Mouse (Mus musculus): ENCODE data around the gene Heg1.

The Heg1 gene

GRCm38 (mm10) chr16:33708031-33708430, 23.9 kb downstream of the Heg1 start:
- DNase-seq = no peak

DNA sequence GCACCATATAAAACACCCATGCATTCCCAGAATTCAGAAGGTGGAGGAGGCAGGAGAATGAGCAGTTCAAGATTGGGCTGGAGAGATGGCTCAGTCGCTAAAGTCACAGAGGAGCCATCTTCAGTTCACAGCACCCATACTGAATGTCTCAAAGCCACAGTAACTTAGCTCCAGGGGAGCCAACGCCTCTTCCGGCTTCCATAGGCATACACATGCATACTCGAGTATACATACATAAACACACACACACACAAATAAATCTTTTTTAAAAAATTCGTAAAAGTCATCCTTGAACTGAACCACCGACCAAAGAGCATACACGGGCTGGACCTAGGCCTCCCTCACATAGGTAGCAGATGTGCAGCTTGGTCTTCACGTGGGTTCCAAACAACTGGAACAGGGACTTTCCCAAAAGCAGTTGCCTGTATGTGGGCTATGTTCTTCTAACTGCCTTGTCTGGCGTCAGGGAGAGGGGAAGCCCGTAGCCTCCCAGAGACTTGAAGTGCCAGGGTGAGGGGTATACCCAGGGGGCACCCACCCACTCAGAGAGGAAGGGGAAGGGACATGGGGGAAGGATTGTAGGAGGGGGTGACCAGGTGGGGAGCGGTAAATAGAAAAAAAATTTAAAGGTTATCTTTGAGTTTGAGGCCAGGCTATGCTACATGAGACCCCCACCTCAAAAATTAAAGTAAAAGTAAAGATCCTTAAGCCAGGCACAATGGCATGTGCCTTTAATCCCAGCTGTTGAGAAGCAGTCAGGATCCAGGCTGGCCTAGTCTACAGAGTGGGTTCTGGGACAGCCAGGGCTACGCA, 24.6 kb downstream of the Heg1 start:
- no peak for DNase-seq

- DNase-seq = peak; percentile 68
These were observed 30.1 kb downstream of the Heg1 start for GRCm38 (mm10) chr16:33714271-33714670.

DNA sequence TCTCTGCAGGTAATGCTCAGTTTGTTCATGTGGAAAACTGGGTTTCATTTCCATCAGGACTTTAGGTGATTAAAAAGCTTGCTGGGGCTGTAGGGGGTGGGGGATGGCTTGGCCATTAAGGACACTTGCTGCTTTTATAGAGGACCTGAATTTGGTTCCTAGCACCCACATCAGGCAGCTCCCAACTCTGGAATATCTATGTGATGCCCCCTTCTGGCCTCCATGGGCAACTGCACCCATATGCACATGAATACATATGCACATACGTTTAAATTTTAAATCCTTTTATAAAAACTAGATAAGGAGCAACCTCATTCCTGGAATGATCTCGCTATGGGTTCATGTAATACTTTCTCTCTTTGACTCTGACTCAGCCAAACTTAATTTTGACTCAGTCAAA, 39.1 kb downstream of the Heg1 start:
- no peak for DNase-seq

GRCm38 (mm10) chr16:33723983-33724382, 39.8 kb downstream of the Heg1 start:
- DNase-seq = no peak

DNA sequence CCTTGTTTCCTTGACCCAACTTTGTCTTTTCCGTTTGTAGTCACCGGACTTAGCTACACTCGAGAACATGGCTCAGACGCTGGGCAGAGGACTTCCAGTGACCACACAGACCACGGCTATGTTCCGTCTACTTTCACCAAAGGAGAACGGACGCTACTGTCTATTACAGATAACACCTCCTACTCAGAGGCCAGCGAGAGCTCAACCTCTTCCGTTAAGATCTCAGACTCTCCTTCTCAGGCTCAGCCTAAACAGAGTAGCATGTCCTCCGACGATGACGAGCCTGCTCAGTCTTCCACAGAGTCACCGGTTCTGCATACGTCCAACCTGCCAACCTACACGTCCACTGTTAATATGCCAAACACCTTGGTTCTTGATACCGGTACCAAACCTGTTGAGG, 42.1 kb downstream of the Heg1 start:
- DNase-seq = no peak

DNA sequence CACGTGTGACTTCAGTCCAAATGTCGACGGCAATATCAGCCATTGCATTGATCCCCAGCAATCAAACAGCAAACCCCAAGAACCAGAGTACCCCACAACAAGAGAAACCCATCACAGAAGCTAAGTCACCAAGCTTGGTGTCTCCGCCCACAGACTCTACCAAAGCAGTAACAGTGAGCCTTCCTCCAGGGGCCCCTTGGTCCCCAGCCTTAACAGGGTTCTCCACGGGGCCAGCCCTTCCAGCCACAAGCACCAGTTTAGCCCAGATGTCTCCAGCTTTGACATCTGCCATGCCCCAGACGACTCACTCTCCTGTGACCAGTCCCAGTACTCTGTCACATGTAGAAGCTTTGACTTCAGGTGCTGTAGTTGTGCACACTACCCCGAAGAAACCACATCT, 42.7 kb downstream of the Heg1 start:
- no peak for DNase-seq

DNA sequence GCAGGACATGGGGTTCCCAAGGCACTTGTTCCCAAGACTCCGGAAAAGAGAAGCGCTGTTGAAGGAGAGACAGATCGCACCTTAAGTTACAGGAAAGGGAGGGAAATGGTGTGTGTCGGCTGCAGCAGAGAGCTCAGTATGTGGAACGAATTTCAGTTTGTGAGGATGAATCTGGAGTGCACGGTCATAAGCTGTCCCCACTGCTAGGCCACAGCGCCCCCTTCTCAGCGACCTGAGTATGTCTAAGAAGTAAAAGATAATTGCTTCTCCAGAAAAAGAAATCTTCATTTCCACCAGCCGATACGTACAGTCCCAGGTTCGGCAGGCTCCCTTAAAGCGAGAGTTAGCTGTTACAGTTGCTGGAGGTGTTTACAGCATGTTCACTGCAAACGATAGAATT, 44.3 kb downstream of the Heg1 start:
- DNase-seq = no peak

- no peak for DNase-seq
These were observed 47.1 kb downstream of the Heg1 start for GRCm38 (mm10) chr16:33731291-33731690.

DNA sequence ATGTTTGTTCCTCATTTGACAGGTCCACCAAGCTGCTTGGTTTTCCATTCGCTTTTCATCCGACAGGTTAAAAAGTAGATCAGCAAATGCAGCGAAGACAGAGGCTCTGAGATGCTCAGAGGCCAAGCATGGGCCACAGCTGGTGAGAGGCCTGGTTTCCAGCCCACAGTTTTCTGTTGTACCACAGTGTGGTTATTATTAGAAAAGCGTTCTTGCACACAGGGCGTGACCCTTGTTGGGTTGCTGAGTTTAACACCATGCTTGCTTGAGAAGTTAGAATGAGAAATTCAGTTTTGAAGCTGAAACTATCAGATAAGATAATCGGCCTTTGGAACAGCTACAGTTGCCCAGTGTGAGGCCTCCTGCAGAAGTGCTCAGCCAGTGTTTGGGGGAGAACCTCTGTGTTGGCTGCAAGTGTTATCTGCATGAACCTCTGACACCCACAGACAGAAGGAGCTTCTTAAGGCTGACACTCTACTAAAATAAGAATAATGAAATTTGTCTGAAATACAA, 48.1 kb downstream of the Heg1 start:
- peak in 1 of 2 experiments; percentile 41 for DNase-seq

GRCm38 (mm10) chr16:33732846-33733580, 48.8 kb downstream of the Heg1 start:
- peak in 1 of 2 experiments; percentile 42 for DNase-seq

- DNase-seq = no peak
These were observed 49.7 kb downstream of the Heg1 start for GRCm38 (mm10) chr16:33733864-33734263.

DNA sequence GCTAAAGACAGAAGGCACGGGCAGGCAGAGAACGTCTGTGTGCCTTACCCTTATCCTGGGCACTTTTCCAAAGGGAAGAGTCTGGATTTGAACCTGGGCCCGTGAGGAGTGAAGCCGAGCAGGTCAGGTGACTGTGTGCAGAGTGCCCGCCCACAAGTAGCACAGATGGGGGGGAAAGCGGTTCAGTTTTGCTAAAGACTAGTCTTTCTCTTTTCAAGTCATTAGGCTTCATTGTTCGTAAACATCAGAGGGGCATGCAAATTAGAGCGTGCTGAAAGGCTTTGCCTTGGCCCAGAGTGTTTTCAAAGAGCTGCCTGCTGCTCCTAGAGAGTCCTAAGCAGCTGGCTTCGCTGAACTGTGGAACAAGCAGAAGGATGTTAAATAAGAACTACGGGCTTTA, 50.4 kb downstream of the Heg1 start:
- DNase-seq = peak; percentile 42 to 47

DNA sequence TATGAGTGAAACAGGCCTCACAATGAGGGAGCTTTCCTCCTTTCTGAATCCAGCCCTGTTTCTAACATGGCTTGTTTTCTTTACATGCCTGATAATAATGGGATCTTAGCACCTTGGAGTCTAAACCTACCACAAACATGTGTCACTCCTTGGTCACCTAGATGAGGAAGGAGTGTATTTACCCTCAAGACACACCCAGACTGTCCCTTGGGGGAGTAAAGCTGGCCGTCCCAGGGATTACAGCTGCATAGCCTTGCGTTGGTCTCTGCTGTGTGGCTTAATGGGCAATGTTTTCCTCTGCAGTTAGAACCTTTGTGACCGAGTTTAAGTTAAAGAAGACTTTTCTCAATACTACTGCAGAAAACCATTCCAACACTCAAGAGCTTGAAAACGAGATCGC, 51.1 kb downstream of the Heg1 start:
- DNase-seq = no peak

GRCm38 (mm10) chr16:33735791-33736190, 51.6 kb downstream of the Heg1 start:
- DNase-seq = no peak

DNA sequence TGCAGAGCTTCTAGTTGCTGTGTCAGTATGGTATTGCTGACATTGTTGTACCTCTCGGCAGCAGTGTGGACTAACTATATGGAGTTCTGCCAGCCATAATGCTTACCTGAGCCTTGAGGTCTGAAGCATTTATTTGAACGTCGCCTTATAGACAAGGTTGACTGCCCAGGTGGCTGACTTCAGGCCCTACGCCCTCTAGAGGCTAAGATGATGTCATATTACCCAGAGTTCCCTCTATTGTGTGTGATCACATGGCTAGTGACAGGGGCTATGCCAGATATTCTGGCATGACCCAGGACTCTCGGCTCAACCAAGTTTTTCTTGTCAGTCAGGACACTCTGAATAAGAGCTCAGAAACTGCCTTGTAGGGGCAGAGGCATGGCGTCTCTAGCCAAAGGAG, 52.6 kb downstream of the Heg1 start:
- DNase-seq = no peak

GRCm38 (mm10) chr16:33738949-33739719, 55.0 kb downstream of the Heg1 start:
- no peak for DNase-seq

DNA sequence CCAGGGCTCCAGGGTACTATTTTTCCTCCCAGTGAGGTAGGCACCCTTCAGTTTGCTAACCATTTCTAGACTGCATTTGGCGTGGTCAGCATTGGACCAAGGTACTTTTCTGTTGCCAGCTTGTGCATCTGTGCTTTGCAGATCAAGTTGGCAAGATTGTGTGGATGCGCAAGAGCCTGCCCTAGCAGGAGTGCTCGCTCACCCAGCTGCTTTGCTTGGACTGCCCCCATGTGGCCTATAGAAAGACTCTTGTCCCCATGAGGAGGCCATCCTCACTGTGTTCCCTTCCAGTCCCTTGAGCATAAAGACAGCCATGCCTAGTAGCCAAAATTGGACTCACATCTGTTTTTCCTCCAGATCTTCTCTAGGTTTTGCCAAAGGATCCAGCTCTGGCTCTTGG, 55.6 kb downstream of the Heg1 start:
- DNase-seq = peak; percentile 48 to 51

- no peak for DNase-seq
These were observed 56.2 kb downstream of the Heg1 start for GRCm38 (mm10) chr16:33740416-33740815.

DNA sequence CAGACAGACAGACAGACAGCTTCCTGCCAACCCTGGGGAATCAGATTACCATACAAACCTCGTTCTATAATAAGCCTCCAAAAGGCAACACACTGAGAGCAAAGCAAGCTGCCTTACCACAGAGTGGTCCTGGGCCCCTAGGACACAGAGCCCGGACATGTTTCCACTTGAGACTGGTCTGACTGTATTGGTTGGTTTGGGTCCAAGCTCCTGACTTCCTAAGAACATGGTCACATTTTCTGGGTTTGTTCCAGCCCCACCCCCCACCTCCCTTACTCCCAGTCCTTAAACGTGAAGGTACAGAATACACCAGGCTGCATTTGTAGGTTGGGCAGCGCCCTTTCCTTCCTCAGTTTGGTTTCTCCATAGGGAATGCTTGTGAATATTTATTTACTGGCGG, 57.6 kb downstream of the Heg1 start:
- DNase-seq = no peak

- no peak for DNase-seq
These were observed 58.1 kb downstream of the Heg1 start for GRCm38 (mm10) chr16:33742233-33742632.

GRCm38 (mm10) chr16:33744622-33745419, 60.7 kb downstream of the Heg1 start:
- DNase-seq = no peak
